Mouse (Mus musculus): ENCODE results near the gene Ptprs. TPM values are rescaled to one million over a fixed set of nuclear protein-coding genes. Genes with fewer than 3 reads are reported as not detected.

The Ptprs gene
- polyA plus RNA-seq, 2 experiments from 2014 or later: 6.5 to 8.6 TPM

DNA sequence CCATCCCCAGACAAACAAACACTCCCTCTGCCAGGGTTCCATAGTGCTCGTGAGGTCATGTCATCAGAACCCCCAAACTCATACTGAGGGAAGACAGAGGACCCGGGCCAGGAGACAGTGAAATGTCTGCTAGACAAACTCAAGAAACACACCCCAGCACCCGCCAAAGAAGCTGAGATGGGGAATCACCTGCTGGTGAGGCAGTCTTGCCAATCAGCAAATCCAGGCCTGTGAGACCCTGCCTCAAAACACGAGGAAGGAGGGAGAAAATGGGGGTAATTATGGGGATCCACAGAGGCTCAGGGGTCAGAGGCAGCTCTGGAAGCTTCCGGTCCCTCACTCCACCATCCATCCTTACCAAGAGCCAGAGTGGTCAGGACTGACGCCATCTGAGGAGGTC, 9.5 kb downstream of the Ptprs start:
- no peak for ATAC-seq

DNA sequence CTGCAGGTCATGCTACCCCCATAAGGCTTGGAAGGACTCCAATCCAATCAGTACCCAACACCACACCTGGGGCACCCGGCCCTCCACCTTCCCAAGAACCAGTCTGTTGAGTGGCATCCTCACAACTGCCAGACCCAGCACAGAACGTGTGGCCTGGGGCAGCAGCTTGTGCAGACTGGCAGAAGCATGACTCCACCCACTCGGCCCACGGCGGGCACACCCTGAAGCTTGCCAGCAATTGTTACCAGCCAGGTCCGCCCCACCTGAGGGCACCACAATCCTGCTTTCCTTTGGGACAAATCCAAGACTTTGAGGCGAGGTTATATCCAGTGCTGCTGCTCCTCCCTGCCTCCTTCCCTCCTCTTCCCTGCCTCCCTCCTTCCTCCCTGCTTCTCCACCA, 11.5 kb downstream of the Ptprs start:
- no peak for ATAC-seq

DNA sequence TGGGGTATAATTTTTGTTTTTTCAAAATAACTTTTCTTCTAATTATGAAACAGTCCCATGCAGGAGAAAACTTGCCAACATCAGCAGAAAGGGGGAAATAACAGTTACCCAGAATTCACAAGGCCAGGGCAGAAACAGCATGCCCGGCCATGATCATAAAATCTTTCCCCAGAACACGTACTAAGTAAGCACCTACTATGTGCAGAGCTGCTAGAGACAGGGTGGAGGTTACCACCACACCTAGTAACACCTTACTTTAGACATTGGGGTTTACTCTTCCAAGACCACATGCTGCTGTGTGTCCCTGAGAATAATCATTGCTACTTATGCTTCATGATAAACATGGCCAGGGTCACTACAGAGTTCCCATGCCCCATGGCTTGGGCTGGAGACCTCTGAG, 11.9 kb downstream of the Ptprs start:
- no peak for ATAC-seq

DNA sequence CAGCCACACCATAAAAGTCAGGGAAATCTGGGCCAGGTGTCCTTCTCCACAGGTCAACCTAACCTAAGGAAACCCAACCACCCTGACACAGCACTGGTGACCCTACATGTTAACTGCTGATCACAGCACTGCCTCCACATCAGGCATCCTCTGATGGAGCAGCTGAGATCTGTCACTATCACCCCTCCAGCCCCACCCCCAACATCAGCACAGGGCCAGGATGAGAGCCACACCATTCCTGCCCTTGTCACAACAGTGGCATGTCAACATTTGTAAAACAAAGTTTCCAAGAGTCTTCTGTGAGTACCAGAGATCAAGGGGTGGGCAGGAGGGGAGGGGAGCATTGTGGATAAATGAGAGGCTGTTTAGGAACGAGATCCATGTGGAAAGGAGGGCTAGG, 12.8 kb downstream of the Ptprs start:
- no peak for ATAC-seq

DNA sequence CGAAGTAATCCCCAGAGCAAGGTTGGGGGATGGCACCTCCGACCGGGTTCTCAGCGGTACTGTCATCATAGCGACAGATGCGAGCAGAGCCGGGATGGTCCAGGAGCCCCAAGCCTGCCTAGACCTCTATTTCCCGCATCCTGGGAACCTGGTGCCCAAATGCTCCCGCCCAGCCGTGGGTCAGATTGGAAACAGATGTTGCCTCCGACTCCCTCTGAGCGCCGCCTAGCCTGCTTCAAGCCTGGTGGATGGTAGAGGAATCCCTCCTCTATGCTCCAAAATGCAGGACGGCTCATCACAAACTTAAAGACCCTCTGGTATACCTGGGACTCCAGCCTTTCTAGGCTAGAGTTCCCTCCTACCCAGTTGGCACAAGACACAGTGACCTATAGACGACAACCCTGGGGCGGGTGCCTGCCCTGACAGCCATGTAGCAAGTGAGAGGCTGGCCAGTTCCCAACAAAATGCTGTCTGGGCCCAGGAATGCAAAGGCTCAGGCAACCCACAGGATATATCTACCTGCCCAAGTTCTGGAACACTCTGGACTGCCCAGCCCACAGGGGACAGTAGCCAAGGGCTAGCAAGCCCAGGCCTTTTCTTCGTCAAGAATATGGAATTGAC, 13.3 kb downstream of the Ptprs start:
- ATAC-seq: no peak

DNA sequence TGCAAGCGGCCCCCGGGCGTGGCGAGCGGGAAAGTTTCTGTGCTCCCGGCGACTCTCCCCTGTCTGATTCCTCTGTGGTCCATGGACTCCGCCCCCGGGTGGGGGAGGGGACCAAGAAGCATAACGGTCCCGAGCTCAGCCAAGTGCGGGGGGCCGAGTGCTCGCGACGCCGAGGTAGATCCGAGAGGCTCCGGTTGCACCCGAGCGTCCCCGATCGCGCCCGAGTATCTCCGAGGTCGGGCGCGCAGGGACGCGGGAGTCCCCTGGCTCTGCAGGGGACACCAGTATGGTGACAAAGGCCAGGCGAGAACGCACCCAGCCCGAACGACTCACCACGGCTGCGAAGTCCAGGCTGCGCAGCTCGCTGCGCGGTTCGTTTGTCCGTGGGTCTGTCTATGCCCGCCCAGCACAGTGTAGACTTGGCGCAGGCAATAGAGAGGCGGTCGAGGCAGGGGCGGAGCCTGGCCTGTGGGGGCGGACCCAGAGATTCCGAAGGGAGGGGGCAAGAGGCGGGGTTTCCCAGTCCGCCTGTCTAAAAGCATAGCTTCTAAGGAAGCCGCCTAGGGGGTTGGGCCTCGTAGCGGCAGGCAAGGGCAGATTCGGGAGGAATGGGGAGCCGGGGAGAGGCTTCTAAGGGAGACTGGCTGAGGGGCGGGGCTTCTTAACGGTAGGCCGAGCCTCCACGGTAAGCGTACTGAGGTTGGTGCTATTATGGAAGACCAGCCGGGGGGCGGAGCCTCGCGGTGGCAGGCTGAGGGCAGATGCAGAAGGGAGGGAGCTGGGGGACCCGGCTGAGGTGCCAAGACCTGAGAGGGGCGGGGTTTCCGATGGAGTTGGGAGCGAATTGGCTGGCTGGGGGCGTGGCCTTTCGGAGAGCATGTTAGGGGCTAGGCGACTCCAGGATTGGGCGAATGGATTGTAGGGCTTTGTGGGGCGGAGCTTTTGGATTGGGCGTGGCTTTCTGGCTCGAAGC, 14.2 kb downstream of the Ptprs start:
- peak; percentile 85 for ATAC-seq

DNA sequence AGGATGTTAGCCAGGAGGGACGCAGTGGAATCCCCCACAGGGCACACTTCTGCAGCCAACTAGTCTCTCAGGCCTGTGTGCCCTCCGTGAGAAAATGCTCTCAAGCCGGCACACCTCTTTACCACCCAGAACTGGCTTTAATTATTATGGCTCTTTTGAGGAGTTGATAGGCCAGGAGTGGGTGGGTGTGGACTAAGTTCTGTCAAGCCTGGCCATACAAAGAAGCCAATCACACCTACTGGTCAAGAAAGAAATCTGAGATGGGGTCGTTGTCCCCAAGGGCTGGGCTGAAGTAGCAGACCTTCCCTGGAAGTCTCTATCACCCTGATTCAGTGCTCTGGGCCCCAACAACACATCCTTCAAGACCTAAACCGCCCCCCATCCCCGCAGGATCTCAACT, 15.4 kb downstream of the Ptprs start:
- no peak for ATAC-seq

DNA sequence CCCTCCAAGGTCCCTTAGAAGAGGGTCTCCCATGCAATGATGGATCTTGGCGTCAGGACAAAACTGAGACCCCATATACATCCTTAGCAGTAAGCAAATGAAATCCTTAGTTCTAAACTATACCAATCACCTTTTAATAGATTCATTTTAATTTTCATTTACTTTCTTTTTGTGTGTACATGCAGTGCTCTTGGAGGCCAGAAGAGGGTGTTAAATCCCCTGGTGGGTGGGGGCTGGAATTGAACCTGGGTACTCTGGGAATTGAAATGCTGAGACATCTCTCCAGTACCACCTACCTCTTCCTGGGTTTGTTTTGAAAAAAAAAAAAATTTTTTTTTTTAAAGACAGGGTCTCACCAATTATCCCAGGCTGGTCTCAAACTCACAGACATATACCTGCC, 18.8 kb downstream of the Ptprs start:
- no peak for ATAC-seq

DNA sequence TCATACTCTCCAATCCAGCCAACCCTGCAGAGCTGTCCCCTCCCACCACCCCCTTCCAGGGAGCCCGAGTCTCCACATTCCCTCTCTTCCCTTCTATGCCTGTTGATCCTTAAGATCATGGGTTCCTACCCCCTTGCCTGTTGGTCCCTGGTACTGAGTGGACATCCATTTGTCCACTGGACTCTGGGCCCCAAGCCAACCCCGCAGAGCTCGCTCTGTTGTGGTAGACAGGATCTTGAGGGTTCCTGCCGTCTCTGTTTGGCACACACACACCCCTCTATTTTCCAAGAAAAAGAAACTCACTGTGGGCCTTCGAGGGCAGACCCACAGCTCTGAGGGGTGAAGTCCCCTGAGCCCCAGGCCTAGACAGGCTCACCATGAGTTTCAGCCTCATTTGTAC, 19.9 kb downstream of the Ptprs start:
- ATAC-seq: no peak

DNA sequence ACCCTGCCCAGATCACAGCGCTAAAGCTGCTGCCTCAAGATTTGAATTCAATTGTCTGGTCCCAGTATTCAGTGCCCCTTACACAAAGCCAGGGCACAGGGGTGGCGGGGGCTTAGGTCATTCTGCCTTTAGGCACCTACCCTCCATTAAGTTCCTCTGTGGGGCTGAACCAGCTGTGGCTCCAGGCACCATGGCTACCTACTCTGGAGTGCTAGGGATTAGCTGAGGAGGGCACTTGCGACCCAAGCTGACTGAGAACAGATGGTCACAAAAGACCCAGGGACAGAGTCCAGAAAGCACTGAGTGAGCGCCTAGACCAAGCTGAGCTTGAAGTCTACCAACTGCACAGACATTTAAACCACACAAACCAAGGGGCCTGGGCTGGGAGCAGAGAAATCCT, 22.6 kb downstream of the Ptprs start:
- no peak for ATAC-seq

DNA sequence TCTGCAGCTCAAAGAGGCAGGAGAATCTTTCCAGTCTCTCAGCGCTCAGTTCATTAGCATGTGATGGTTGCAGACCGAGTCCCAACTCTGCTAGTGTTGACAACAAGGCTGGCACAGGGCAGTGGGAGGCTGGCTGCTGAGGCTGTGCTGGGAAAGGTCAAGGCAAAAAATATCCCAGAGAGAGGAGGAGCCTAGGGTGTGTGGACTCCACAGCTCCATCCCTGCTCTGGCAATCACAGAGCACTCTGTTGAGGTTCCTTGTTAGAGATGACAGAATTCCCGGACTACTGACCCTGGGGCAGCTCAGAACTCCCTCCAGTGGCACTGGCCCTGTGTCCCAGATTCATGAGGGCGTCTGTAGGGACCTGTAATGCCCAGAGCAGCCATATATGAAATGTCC, 23.0 kb downstream of the Ptprs start:
- ATAC-seq: no peak

DNA sequence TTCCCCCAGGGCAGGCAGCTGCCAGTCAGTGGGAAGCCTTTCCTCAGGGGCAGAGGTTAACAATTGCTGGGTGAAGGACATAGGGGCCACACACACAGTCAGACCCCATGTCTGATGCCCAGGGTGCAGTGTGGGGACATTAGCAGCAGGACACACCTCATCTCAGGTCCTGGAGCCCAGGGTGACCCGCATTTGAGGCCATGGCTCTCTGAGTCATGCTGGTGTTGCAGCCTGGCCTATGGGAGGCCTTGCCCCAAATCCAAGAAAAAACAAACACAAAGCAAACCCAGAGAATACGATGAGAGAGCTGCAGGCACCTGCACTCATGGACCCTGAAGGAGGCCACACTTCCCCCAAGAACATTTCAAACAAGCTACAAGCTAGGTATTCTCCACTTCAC, 28.6 kb downstream of the Ptprs start:
- no peak for ATAC-seq

DNA sequence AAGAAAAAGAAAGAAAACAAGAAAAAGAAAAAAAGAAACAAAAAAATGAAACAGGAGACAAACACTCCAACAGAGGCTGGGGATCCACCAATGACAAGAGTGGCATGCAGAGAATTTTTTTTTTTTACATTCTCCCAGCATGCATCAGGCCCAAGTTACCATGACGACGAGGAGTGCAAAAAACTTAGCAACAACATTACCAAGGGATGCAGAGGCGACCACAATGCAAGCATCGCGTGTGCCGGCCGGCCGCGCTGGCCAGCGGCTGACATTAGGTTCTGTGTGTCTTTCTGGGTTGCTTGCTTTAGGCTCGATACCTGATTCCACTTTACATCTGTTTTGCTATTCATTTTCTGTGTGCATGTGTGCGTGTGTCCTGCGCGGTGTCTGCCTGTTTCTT, 30.9 kb downstream of the Ptprs start:
- peak; percentile 47 for ATAC-seq

DNA sequence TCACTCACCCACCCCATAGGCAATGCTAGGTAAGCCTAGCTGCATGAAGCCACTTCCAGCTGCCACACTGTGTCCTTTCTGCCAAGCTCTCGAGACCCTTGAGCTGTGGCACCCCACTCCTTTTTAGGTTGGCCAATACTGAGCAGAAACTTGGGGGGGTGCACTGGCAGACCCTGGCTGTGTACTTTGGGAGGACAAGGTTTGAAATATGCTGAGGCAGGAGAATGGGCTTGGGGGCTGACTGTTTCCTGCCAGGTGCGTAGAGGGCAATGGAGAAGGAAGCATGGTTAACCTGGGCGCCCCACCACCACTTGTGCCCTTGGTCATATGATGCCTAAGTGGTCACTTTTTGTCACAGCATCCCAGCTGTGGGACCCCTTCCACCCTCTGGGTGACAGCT, 31.5 kb downstream of the Ptprs start:
- ATAC-seq: no peak

DNA sequence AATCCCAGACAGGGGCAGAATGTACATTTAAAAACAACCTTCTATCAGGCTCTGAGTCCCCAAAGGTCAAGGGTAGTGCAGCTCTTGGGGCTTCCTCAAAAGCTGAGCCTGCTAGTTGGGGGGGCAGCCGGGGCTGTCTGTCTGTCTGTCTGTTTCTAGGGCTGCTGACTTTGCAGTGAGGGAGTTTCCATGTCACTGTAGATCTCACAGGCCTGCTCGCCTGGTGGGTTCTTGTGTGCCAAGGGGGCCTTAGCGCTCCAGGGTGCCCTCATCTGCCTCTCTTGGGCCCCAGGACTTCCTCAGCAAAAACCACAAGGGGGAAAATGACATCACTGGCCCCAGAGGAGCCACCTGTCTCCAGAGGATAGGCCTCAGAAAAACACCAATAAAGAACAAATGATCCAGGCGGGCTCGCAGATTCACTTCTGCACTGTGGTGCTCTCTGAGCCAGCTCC, 32.9 kb downstream of the Ptprs start:
- peak; percentile 64 for ATAC-seq

DNA sequence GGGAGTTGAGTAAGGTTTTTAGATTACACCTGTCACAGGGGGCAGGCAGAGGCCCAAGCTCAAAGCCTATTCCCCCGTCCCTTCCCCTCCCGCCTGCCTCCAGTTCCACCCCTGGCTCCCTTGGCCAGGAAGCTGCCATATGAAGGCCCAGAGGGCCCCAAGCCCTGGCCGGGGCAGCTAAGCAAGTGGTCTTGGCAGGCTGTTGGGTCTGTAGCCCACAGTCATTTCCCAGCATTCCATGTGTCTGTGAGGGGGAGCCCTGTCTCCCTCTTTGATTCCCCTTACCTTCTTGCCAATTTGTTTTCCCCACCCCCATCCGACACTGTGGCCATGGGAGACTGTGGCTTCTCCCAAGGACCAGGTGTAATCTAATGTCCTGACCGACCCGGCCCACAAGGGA, 34.0 kb downstream of the Ptprs start:
- no peak for ATAC-seq

DNA sequence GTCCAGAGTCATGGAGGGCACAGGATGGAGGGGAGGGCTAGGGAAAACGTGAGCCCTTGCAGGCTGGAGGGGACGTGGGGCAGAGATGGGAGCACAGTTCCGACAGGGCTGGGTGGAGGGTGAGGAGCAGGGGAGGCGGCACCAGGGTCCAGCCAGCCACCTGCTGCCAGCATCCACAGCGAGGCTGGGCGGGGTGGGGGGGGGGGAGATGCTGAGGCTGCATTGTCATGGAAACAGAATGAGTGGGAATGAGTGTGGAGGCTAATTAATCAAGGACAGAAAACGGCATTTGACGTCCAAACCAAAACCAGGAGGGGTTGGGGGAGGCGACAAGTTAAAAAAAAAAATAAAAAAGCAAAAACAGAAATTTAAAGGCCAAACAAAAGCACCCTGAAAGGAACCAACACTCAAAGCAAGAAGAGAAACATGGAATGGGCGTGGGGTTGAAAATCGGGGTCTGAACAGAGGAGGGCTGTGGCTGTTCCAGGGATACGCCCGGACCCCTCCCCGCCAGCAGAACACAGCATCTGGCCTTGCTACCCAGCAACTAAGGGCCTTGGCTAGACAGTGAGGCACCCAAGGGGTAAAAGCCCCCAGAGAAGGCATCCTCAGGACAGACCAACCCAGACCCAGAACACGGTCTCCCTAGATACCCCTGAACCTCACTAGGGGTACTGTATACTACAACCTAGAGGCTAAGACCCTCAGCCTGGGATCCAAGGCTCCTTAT, 36.4 kb downstream of the Ptprs start:
- no peak for ATAC-seq

DNA sequence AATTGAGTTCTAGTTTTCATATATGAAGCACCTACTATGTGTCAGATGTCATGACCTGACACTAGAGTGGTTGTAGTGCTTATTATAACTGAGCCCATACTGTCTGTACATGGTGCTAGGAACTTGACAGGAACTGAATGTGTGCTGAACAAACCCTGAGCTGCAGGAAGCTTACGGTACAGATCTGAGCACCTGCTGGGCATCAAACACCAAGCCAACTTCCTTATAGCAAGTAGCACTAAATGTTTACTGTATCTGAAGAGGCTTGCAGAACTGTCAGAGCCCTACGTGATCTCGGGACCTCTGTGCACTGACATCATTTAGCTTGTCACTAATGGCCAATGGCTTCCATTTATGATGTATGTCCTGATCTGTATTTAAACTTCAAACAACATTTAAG, 44.7 kb downstream of the Ptprs start:
- ATAC-seq: no peak

DNA sequence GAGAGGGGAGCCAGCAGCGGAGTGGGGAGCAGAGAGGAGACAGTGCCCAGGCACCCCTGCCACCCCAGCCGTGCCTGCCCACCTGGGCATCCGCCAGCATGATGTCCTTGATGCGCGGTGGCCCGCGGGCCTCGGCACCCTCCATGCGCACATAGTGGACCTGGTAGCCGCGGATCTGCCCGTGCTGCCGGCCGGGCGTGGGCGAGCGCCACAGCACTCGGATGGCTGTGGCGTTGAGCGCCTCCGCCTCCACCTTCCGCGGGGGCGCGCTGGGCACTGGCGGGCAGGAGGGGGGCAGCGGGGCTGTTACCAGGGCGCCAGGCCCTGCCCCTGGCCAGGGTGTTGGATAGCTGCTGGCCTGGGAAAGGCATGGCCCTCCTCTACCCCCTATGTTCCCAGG, 48.4 kb downstream of the Ptprs start:
- ATAC-seq: no peak

DNA sequence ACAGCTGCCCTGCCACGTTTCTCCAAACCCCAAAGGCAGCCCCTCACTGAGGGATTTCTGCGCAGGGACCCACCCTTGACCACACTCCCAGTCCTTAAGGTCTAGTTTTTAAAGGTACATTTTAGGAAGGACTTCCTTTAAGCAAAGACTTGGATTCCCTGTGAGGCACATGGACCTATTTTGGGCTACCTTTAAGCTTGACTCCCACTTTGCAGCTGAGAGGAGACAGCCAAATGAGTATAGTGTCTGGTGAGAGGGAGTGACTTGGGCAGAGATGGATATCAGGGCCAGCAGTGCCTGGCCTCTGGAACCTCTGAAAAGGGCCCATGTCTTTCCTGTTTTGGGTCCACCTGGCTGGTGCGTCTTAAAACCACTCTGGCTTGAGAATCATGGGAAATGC, 50.3 kb downstream of the Ptprs start:
- ATAC-seq: no peak

DNA sequence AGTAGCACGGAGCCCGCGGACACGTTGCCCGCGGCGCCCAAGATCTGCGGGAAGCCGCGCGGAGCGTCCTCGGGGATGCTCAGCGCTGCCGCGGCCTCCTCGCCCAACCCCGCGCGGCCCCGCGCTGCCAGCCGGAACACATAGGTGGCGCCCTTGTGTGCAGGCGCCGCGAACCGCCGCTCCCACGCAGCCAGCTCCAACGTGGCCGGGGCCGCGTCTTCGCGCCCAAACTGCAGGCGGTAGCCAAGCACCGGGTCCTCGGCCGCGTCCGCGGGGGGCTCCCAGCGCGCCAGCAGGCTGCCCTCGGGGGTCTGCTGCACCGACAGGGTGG, 50.7 kb downstream of the Ptprs start:
- ATAC-seq: peak; percentile 83

DNA sequence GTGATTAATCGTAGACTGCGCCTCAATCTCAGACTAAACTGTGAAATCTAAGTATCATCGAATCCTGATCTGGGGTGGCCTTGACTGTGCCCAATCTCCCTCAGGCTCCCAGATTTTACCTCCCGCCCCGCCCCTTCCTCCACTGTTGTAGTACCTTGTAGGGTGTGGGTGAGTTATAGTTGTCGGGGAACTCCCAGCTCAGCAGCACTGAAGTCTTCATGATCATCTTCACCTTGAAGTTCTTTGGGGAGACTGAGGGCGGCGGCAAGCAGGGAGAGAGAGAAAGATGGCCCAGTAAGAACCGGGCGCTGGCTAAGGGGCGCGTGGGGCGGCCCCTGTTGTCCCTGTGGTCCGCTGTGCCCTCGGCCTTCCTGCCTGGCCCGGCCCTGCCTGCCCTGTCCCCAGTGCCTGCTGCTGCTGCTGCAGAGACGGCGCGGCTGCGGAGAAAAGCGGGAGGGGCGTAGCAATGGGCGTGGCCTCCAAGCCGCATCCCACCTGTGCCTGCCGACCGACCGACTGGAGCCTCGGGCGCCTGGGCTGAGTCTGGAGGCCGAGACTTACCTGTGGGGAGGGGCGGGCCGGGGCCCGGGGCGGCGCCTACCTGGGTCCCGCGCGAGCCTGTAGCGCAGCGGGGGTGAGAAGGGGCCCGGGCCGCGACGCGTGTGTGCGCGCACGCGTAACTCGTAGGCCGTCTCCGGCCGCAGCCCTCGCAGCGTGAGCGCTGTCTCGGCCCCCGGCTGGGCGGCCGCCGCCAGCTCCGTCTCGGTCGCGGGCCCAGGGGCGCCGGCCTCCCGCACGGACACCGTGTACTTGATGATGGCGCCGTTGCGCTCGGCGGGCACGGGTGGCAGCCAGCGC, 51.3 kb downstream of the Ptprs start:
- peak; percentile 71 for ATAC-seq

DNA sequence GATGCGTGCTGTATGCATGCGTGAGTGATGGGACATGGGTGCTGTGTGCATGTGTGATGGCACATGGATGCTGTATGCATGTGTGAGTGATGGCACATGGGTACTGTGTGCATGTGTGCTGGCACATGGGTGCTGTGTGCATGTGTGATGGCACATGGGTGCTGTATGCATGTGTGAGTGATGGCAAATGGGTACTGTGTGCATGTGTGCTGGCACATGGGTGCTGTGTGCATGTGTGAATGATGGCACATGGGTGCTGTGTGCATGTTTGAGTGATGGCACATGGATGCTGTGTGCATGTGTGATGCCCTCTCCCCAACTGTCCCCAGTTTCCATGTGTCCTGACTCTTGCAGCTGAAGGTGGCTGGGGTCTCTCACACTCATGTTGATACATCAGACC, 56.3 kb downstream of the Ptprs start:
- no peak for ATAC-seq
